8 mouse cellular contexts compared by ENCODE assay signal in the genomic region with DNA sequence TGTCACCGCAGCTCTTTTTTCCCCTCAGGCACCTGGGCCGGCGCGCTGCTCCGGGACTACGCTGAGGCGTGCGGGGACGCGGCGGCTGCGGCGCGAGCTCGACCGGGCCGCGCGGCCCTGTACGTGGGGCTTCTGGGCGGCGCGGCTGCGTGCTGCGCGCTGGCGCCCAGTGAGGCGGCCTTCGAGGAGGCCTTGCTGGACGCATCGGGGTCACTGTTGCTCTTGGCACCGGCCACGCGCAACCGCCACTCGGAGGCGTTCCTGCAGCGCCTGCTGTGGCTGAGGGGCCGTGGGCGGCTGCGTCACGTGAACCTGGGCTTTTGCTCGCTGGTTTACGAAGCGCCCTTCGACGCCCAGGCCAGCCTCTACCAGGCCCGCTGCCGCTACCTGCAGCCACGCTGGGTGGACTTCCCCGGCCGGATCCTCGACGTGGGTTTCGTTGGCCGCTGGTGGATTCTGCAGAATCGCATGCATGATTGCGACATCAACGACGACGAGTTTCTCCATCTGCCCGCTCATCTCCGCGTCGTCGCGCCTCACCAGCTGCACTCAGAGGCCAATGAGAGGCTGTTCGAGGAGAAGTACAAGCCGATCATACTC. TPM values are rescaled to one million over a fixed set of nuclear protein-coding genes. Genes with fewer than 3 reads are reported as not detected.
A peak's percentile ranks its signal among the peaks of the same experiment; 100 is the strongest.
DNase-seq lines count a peak whose midpoint lies in the region; ATAC-seq and TF ChIP-seq lines count a peak whose summit lies in the region.

No protein-coding gene starts in this region.

- 3% methylated on average over 68 of the region's 69 CpGs for WGBS in liver, embryonic 11.5 days
- 2% methylated on average over 61 of the region's 69 CpGs for WGBS in midbrain, postnatal 0 days

- peak overlapping the region; percentile 93 for H3K9ac ChIP-seq in liver, embryonic 11.5 days (ENCODE audit: low read depth, low read length)
- peak overlapping the region; percentile 79 for H3K9ac ChIP-seq in midbrain, postnatal 0 days (replicated peaks; ENCODE audit: low read length, poor library complexity, severe bottlenecking)

- H3K27ac ChIP-seq in liver, embryonic 11.5 days (ENCODE audit: low read depth, low read length), result peak overlapping the region; percentile 86
- H3K27ac ChIP-seq in midbrain, postnatal 0 days (ENCODE audit: low read depth, low read length), result peak overlapping the region; percentile 81
- H3K27ac ChIP-seq in testis, adult 2 months (ENCODE audit: control insufficient read depth, insufficient read depth, low read depth, low read length), result peak overlapping the region; percentile 95

- DNase-seq in heart, adult 11 months, result peak; percentile 94
- no peak for DNase-seq in heart, postnatal 25 days (ENCODE audit: low spot score)
- DNase-seq in brain, adult 2 months (ENCODE audit: low read depth, low spot score), result peak; percentile 75
- DNase-seq in gastrocnemius, postnatal 10 days, result peak; percentile 58
- peak; percentile 34 to 44 for DNase-seq in kidney, adult 8-10 months
- DNase-seq in liver, embryonic 11.5 days (ENCODE audit: low spot score), result peak; percentile 62
- DNase-seq in midbrain, postnatal 0 days (ENCODE audit: low spot score), result peak; percentile 38

- no peak for TF ChIP-seq CTCF in midbrain, postnatal 0 days (IDR thresholded peaks at IDR 0.05)
- no peak for TF ChIP-seq CTCF in testis, adult 2 months (IDR thresholded peaks at IDR 0.05; ENCODE audit: control insufficient read depth, insufficient read depth, insufficient replicate concordance, low read depth, low read length)

- peak; percentile 73 for ATAC-seq in liver, embryonic 11.5 days (replicated peaks; ENCODE audit: low FRiP score)
- ATAC-seq in midbrain, postnatal 0 days (ENCODE audit: low FRiP score), result peak; percentile 55

- intact Hi-C loops in heart, postnatal 25 days (cut with DNase I), result loop anchor here (2.0 to 5.0 kb wide), 2 partner anchors 24 to 46 kb away; a partner anchor contains a TSS

- H3K4me1 ChIP-seq in liver, embryonic 11.5 days (replicated peaks; ENCODE audit: control insufficient read depth, insufficient read depth, low read length), result peaks cover 16% of the 10 kb centered on the region
- peaks cover 8% of the 10 kb centered on the region for H3K4me1 ChIP-seq in midbrain, postnatal 0 days (ENCODE audit: insufficient read depth, low read length)
- H3K4me1 ChIP-seq in testis, adult 2 months (ENCODE audit: control insufficient read depth, insufficient read depth, low read length), result peaks cover 9% of the 10 kb centered on the region

- TF ChIP-seq POLR2A in testis, adult 2 months (IDR thresholded peaks at IDR 0.05; ENCODE audit: control insufficient read depth, low read depth, low read length), result peak; percentile 8; the same call in 1 of the 2 replicates

- H3K4me2 ChIP-seq in liver, embryonic 11.5 days, result peak overlapping the region; percentile 98
- peak overlapping the region; percentile 89 for H3K4me2 ChIP-seq in midbrain, postnatal 0 days (ENCODE audit: low read depth, low read length, poor library complexity, severe bottlenecking)

- H3K4me3 ChIP-seq in liver, embryonic 11.5 days (ENCODE audit: low read depth, low read length), result peak overlapping the region; percentile 97
- peak overlapping the region; percentile 92 for H3K4me3 ChIP-seq in midbrain, postnatal 0 days (ENCODE audit: low read depth, low read length)
- peak overlapping the region; percentile 98 for H3K4me3 ChIP-seq in testis, adult 2 months (ENCODE audit: control insufficient read depth, low read depth, low read length)

- peaks cover 21% of the 10 kb centered on the region for H3K36me3 ChIP-seq in liver, embryonic 11.5 days (ENCODE audit: control insufficient read depth, insufficient read depth, low read length)
- H3K36me3 ChIP-seq in midbrain, postnatal 0 days (ENCODE audit: insufficient read depth, low read length), result peaks cover 13% of the 10 kb centered on the region
- peaks cover 4% of the 10 kb centered on the region; the same call in 1 of the 2 replicates for H3K36me3 ChIP-seq in testis, adult 2 months (ENCODE audit: control insufficient read depth, insufficient read depth, low read length)

- no peaks in the 10 kb centered on the region for H3K9me3 ChIP-seq in liver, embryonic 11.5 days (ENCODE audit: control insufficient read depth, low read length)
- H3K9me3 ChIP-seq in midbrain, postnatal 0 days (ENCODE audit: low read length), result no peaks in the 10 kb centered on the region

- H3K27me3 ChIP-seq in liver, embryonic 11.5 days (replicated peaks; ENCODE audit: control insufficient read depth, insufficient read depth, low read length), result no peaks in the 10 kb centered on the region
- no peaks in the 10 kb centered on the region for H3K27me3 ChIP-seq in midbrain, postnatal 0 days (ENCODE audit: insufficient read depth, low read length)
- H3K27me3 ChIP-seq in testis, adult 2 months (ENCODE audit: control insufficient read depth, insufficient read depth, low read length), result no peaks in the 10 kb centered on the region

RNA-seq across cellular contexts. Expression of a gene that starts 0.6 kb away (rescaled TPM):
- total RNA-seq in heart, postnatal 25 days (2021), result 1 to 10 TPM; 6.9 to 7.1 TPM
- 1 to 10 TPM; 4.5 to 5.6 TPM for total RNA-seq in gastrocnemius, postnatal 10 days (2021)
- 15.5 and 16.5 TPM in 2 replicates for polyA plus RNA-seq in liver, embryonic 11.5 days (2014; fragmentation: Nextera tagmentation; extraction: Ambion mirVana)
- total RNA-seq in midbrain, postnatal 0 days (2014; rRNA removed), result 19.1 and 21.7 TPM in 2 replicates
- 17.0 and 19.5 TPM in 2 replicates for polyA plus RNA-seq in midbrain, postnatal 0 days (2015; fragmentation: Nextera tagmentation; extraction: Ambion mirVana)
- polyA plus RNA-seq in testis, adult 2 months (2012; rRNA removed), result 33.8 and 35.6 TPM in 2 replicates

RNA-seq across cellular contexts. Expression of a gene that starts 0.7 kb away (rescaled TPM):
- total RNA-seq in heart, postnatal 25 days (2021), result 10 to 100 TPM; 52.2 to 55.9 TPM
- total RNA-seq in gastrocnemius, postnatal 10 days (2021), result 10 to 100 TPM; 45.1 to 49.1 TPM
- 35.2 and 41.5 TPM in 2 replicates for polyA plus RNA-seq in liver, embryonic 11.5 days (2014; fragmentation: Nextera tagmentation; extraction: Ambion mirVana)
- total RNA-seq in midbrain, postnatal 0 days (2014; rRNA removed), result 74.6 and 85.9 TPM in 2 replicates
- 61.8 and 62.1 TPM in 2 replicates for polyA plus RNA-seq in midbrain, postnatal 0 days (2015; fragmentation: Nextera tagmentation; extraction: Ambion mirVana)
- 16.5 and 17.0 TPM in 2 replicates for polyA plus RNA-seq in testis, adult 2 months (2012; rRNA removed)

RNA-seq across cellular contexts. Expression of a gene that starts 22.7 kb away (rescaled TPM):
- 10 to 100 TPM; 46.4 to 48.1 TPM for total RNA-seq in heart, postnatal 25 days (2021)
- 10 to 100 TPM; 52.4 to 58.3 TPM for total RNA-seq in gastrocnemius, postnatal 10 days (2021)
- polyA plus RNA-seq in liver, embryonic 11.5 days (2014; fragmentation: Nextera tagmentation; extraction: Ambion mirVana), result 86.1 and 86.6 TPM in 2 replicates
- total RNA-seq in midbrain, postnatal 0 days (2014; rRNA removed), result 173 and 195 TPM in 2 replicates
- polyA plus RNA-seq in midbrain, postnatal 0 days (2015; fragmentation: Nextera tagmentation; extraction: Ambion mirVana), result 80.8 and 84.9 TPM in 2 replicates
- 44.4 and 45.4 TPM in 2 replicates for polyA plus RNA-seq in testis, adult 2 months (2012; rRNA removed)

RNA-seq across cellular contexts. Expression of a gene that starts 46.5 kb away (rescaled TPM):
- total RNA-seq in heart, postnatal 25 days (2021), result 10 to 100 TPM; 48.2 to 53.2 TPM
- total RNA-seq in gastrocnemius, postnatal 10 days (2021), result 10 to 100 TPM; 81.0 to 95.2 TPM
- 54.9 TPM in 2 replicates for polyA plus RNA-seq in liver, embryonic 11.5 days (2014; fragmentation: Nextera tagmentation; extraction: Ambion mirVana)
- total RNA-seq in midbrain, postnatal 0 days (2014; rRNA removed), result 85.3 and 97.4 TPM in 2 replicates
- polyA plus RNA-seq in midbrain, postnatal 0 days (2015; fragmentation: Nextera tagmentation; extraction: Ambion mirVana), result 23.0 and 27.3 TPM in 2 replicates
- polyA plus RNA-seq in testis, adult 2 months (2012; rRNA removed), result 240 and 245 TPM in 2 replicates
